Mouse (Mus musculus): Measurements from ENCODE around the gene E030018B13Rik.

- TF ChIP-seq CTCF (IDR thresholded peaks at IDR 0.05; ENCODE audit: low read depth) = no peak
- peak; percentile 71 for TF ChIP-seq EP300 (IDR thresholded peaks at IDR 0.05; ENCODE audit: low read depth)
Observed at GRCm38 (mm10) chr7:63929080-63929479, 12.4 kb downstream of the E030018B13Rik start.

Measured in liver, postnatal 0 days (tissue).